Mouse (Mus musculus): ENCODE measurements around the gene Scgb1b29. TPM values are rescaled to one million over a fixed set of nuclear protein-coding genes. Genes with fewer than 3 reads are reported as not detected.

The Scgb1b29 gene
- not detected for polyA plus RNA-seq (2014; fragmentation: Illumina TruSeq; extraction: RNeasy Lipid Tissue Mini Kit (QIAGEN cat#74804); ENCODE audit: low read depth, low replicate concordance)

DNA sequence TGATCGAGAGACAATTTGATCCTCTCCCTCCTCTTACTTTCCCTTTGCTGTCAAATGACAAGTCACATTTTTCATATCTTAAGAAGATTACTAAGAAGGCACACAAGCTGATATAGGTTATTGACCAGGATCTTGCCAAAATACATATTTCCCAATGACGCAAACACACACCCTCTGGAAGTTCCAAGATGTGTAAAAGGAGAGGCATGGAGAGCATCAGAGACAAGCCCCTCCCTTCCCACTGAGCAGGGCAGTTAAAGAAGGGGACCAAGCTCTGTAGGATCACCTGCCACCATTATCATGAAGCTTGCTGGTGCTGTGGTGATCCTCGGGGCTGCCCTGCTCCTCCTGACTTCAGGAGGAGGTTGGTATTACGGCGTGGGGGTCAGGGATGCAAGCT is at the start of gene Scgb1b29:
Scgb1b29 (plus strand) TSS at position 301 of the 400 bp plus-strand sequence.

Other genes with a start within 250 kb of the Scgb1b29 start
- not detected for gene Scgb2b11, start 230.4 kb upstream of the Scgb1b29 start, polyA plus RNA-seq (2014; fragmentation: Illumina TruSeq; extraction: RNeasy Lipid Tissue Mini Kit (QIAGEN cat#74804); ENCODE audit: low read depth, low replicate concordance)
- gene Scgb1b11, start 218.7 kb upstream of the Scgb1b29 start, polyA plus RNA-seq (2014; fragmentation: Illumina TruSeq; extraction: RNeasy Lipid Tissue Mini Kit (QIAGEN cat#74804); ENCODE audit: low read depth, low replicate concordance): not detected
- gene Scgb2b12, start 114.3 kb upstream of the Scgb1b29 start, polyA plus RNA-seq (2014; fragmentation: Illumina TruSeq; extraction: RNeasy Lipid Tissue Mini Kit (QIAGEN cat#74804); ENCODE audit: low read depth, low replicate concordance): not detected
- gene Scgb1b12, start 107.4 kb upstream of the Scgb1b29 start, polyA plus RNA-seq (2014; fragmentation: Illumina TruSeq; extraction: RNeasy Lipid Tissue Mini Kit (QIAGEN cat#74804); ENCODE audit: low read depth, low replicate concordance): not detected